Mouse (Mus musculus): Measurements from ENCODE around the gene Myo1e. TPM values are rescaled to one million over a fixed set of nuclear protein-coding genes. Genes with fewer than 3 reads are reported as not detected.
A peak's percentile ranks its signal among the peaks of the same experiment; 100 is the strongest.

Myo1e gene
- polyA plus RNA-seq, 1 experiment from 2014 or later = 20.6 TPM

DNA sequence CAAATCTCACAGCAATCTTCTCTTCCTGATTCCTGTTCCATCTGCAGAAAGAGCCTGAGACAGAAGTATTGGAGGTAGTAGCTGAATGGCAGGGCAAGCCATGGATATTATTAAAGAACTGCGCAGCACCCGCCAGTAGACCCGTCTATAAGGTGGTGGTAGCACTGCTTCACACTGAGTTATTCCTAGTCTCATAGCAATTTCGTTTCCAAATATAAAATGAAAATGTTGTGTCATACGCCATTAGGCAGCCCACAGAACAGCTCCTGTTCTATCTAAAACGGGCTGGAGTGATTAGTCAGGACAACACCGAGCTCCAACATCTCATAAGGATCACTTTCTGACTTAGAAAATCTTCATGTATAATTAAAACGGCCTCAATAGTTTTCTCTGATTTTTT, 157.6 kb downstream of the Myo1e start:
- ATAC-seq (ENCODE audit: low FRiP score, low TSS enrichment) = no peak
- Histone ChIP-seq H3K27ac (ENCODE audit: low read depth, low read length) (no peak overlapping the region), H3K4me2 (replicated peaks; ENCODE audit: low read depth, low read length) (no peak overlapping the region), H3K9me3 (ENCODE audit: control insufficient read depth, low read length) (no peaks in the 10 kb centered on the region), H3K9ac (ENCODE audit: low read depth, low read length) (no peak overlapping the region), H3K36me3 (ENCODE audit: control insufficient read depth, insufficient read depth, low read length) (peaks cover 12% of the 10 kb centered on the region), H3K27me3 (ENCODE audit: control insufficient read depth, insufficient read depth, low read length) (no peaks in the 10 kb centered on the region), H3K4me1 (ENCODE audit: control insufficient read depth, insufficient read depth, low read length) (no peaks in the 10 kb centered on the region), H3K4me3 (ENCODE audit: low read length) (no peak overlapping the region)
- WGBS = 92% methylated on average over 8 of the region's 8 CpGs

DNA sequence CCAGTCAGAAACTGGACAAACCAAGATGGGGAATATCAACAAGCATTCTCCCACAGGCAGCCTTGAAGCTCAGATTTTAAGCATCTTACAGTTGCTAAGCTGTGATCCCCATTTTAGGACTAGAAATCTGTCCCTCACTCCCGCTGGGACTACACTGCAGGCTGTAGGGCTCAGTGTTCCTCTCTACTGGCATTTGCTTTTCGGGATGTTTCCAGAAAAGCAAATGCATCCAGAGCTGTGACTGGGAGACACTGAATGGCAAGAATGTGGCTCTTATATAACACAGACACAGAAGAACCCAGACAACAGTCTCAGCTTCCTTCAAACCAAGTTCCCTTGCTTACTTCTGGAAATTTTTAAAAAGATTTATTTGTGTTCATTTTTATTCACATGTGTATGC, 158.8 kb downstream of the Myo1e start:
- H3K4me3 ChIP-seq (ENCODE audit: low read length) = no peak overlapping the region
- 85% methylated on average over 2 of the region's 2 CpGs for WGBS
- H3K27ac ChIP-seq (ENCODE audit: low read depth, low read length) = no peak overlapping the region
- H3K4me1 ChIP-seq (ENCODE audit: control insufficient read depth, insufficient read depth, low read length) = no peaks in the 10 kb centered on the region
- H3K27me3 ChIP-seq (ENCODE audit: control insufficient read depth, insufficient read depth, low read length) = no peaks in the 10 kb centered on the region
- peaks cover 20% of the 10 kb centered on the region; the same call in 1 of the 2 replicates for H3K36me3 ChIP-seq (ENCODE audit: control insufficient read depth, insufficient read depth, low read length)
- no peak for ATAC-seq (ENCODE audit: low FRiP score, low TSS enrichment)
- no peak overlapping the region for H3K4me2 ChIP-seq (replicated peaks; ENCODE audit: low read depth, low read length)
- no peaks in the 10 kb centered on the region for H3K9me3 ChIP-seq (ENCODE audit: control insufficient read depth, low read length)
- no peak overlapping the region for H3K9ac ChIP-seq (ENCODE audit: low read depth, low read length)

DNA sequence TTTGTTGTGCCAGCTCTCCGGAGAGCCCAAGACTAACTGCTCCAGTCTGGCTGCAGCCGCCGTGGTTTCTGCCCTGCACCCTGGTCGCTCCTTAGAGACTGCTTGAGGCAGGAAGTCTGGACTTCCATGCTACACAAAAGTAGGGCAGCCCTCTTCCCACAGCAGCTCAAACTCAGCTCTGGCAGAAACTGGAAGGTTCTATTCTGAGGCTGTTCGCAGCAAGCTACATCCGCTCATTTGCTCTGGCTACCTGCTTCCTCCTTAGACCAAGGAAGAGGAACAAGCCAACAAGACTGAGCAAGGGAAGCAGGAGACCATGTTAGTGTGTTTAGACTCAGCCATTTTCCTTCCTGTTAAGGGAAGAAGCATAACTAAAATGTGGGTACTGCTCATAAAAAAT, 159.7 kb downstream of the Myo1e start:
- no peak for ATAC-seq (ENCODE audit: low FRiP score, low TSS enrichment)
- no peak overlapping the region for H3K4me3 ChIP-seq (ENCODE audit: low read length)
- peaks cover 19% of the 10 kb centered on the region; the same call in 1 of the 2 replicates for H3K36me3 ChIP-seq (ENCODE audit: control insufficient read depth, insufficient read depth, low read length)
- WGBS = 87% methylated on average over 6 of the region's 6 CpGs
- no peak overlapping the region for H3K4me2 ChIP-seq (replicated peaks; ENCODE audit: low read depth, low read length)
- no peak overlapping the region for H3K9ac ChIP-seq (ENCODE audit: low read depth, low read length)
- no peaks in the 10 kb centered on the region for H3K27me3 ChIP-seq (ENCODE audit: control insufficient read depth, insufficient read depth, low read length)
- no peaks in the 10 kb centered on the region for H3K9me3 ChIP-seq (ENCODE audit: control insufficient read depth, low read length)
- peaks cover 8% of the 10 kb centered on the region; the same call in 1 of the 2 replicates for H3K4me1 ChIP-seq (ENCODE audit: control insufficient read depth, insufficient read depth, low read length)
- no peak overlapping the region for H3K27ac ChIP-seq (ENCODE audit: low read depth, low read length)

DNA sequence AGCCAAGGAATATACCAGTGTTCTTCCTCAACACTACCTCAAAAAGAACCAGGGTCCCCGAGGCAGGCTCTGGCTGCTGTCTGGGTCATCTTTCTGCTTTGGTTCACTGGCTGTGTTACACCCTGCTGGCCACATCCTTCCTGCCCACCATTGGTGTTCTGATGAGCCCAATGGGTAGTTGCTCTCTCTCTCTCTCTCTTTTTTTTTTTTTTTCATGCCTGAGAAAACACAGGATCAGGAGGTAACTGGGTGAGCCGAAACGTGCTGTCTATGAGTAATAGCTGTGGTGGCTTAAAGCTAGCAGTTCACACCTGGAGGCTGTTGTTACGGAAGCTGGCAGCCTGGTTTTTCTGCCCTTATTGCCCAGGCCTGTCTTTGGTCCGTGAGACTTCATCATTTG, 164.5 kb downstream of the Myo1e start:
- H3K9ac ChIP-seq (ENCODE audit: low read depth, low read length) = no peak overlapping the region
- WGBS = 30% methylated on average over 5 of the region's 5 CpGs
- ATAC-seq (ENCODE audit: low FRiP score, low TSS enrichment) = peak; percentile 39; the same call in 1 of the 2 replicates

DNA sequence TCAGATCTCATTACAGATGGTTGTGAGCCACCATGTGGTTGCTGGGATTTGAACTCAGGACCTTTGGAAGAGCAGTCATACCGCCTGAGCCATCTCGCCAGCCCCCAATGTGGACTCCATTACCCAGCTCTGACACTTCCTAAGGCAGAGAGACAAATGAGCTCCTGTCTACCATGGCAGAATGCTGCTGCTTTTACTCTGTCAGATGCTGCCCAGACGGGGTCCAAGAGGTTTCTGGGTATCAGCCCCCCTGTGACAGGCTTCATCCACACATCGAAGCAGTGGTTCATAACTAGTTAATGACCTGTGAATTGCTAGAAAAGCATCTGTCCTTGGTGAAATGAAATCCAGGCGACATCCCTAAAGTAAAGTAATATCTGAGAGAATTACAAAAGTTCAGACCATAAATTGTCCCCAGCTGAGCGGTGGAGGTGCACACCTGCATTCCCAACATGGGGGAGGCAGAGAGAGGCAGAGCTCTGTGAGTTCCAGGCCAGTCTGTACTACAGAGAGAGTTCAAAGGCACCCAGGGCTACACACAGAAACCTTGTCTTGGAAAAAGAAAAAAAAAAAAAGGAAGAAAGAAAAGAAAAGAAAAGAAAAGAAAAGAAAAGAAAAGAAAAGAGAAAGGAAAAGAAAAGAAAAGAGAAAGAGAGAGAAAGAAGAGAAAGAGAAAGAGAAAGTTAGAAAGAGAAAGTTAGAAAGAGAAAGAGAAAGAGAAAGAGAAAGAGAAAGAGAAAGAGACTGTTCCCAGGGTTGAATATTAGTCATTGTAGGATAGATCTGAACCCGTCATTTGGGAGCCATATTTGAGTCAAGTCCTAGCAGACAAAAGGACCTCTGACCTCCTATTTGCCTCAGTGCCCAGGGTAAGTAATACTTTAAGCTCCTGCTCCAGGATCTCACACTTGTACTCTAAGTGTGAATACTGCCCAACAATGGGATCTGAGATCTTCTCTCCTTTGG, 172.6 kb downstream of the Myo1e start:
- no peaks in the 10 kb centered on the region for H3K27me3 ChIP-seq (ENCODE audit: control insufficient read depth, insufficient read depth, low read length)
- no peak overlapping the region for H3K4me3 ChIP-seq (ENCODE audit: low read length)
- H3K9me3 ChIP-seq (ENCODE audit: control insufficient read depth, low read length) = peaks cover 3% of the 10 kb centered on the region; the same call in 1 of the 2 replicates
- no peak overlapping the region for H3K4me2 ChIP-seq (replicated peaks; ENCODE audit: low read depth, low read length)
- peaks cover 9% of the 10 kb centered on the region; the same call in 1 of the 2 replicates for H3K36me3 ChIP-seq (ENCODE audit: control insufficient read depth, insufficient read depth, low read length)
- peak; percentile 82 for ATAC-seq (ENCODE audit: low FRiP score, low TSS enrichment)
- H3K27ac ChIP-seq (ENCODE audit: low read depth, low read length) = no peak overlapping the region
- no peak overlapping the region for H3K9ac ChIP-seq (ENCODE audit: low read depth, low read length)
- 49% methylated on average over 7 of the region's 7 CpGs for WGBS
- no peaks in the 10 kb centered on the region for H3K4me1 ChIP-seq (ENCODE audit: control insufficient read depth, insufficient read depth, low read length)

More for the DNA sequence above, 164.5 kb downstream of the Myo1e start:
- H3K4me2 ChIP-seq (replicated peaks; ENCODE audit: low read depth, low read length) = no peak overlapping the region
- H3K36me3 ChIP-seq (ENCODE audit: control insufficient read depth, insufficient read depth, low read length) = peaks cover 22% of the 10 kb centered on the region; the same call in 1 of the 2 replicates
- peaks cover 10% of the 10 kb centered on the region; the same call in 1 of the 2 replicates for H3K4me1 ChIP-seq (ENCODE audit: control insufficient read depth, insufficient read depth, low read length)
- no peak overlapping the region for H3K27ac ChIP-seq (ENCODE audit: low read depth, low read length)
- no peaks in the 10 kb centered on the region for H3K9me3 ChIP-seq (ENCODE audit: control insufficient read depth, low read length)
- H3K4me3 ChIP-seq (ENCODE audit: low read length) = no peak overlapping the region
- no peaks in the 10 kb centered on the region for H3K27me3 ChIP-seq (ENCODE audit: control insufficient read depth, insufficient read depth, low read length)

DNA sequence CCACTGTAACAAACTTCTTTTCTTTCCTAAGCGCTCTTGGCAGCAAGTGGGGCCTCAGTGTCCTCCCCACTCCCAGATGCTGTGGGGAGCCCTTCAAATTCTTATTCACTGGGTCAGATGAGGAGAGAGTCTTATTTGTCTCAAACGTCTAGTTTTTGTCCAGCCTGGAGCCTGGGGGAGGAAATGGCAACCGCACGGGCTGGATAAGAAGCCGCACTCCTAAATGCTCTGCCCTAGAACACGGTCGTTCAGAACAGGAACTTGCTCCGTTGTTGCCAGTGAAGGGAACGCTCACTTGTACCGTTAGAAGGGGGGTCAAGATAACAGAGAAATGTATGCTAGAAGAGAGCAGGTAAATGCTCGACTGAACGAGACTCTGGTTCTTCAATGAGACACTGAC, 174.9 kb downstream of the Myo1e start:
- no peak overlapping the region for H3K4me3 ChIP-seq (ENCODE audit: low read length)
- no peaks in the 10 kb centered on the region for H3K4me1 ChIP-seq (ENCODE audit: control insufficient read depth, insufficient read depth, low read length)
- H3K4me2 ChIP-seq (replicated peaks; ENCODE audit: low read depth, low read length) = no peak overlapping the region
- peaks cover 4% of the 10 kb centered on the region; the same call in 1 of the 2 replicates for H3K36me3 ChIP-seq (ENCODE audit: control insufficient read depth, insufficient read depth, low read length)
- WGBS = 72% methylated on average over 12 of the region's 12 CpGs
- H3K9ac ChIP-seq (ENCODE audit: low read depth, low read length) = no peak overlapping the region
- H3K27ac ChIP-seq (ENCODE audit: low read depth, low read length) = no peak overlapping the region
- no peaks in the 10 kb centered on the region for H3K27me3 ChIP-seq (ENCODE audit: control insufficient read depth, insufficient read depth, low read length)
- H3K9me3 ChIP-seq (ENCODE audit: control insufficient read depth, low read length) = peaks cover 3% of the 10 kb centered on the region; the same call in 1 of the 2 replicates
- no peak for ATAC-seq (ENCODE audit: low FRiP score, low TSS enrichment)

DNA sequence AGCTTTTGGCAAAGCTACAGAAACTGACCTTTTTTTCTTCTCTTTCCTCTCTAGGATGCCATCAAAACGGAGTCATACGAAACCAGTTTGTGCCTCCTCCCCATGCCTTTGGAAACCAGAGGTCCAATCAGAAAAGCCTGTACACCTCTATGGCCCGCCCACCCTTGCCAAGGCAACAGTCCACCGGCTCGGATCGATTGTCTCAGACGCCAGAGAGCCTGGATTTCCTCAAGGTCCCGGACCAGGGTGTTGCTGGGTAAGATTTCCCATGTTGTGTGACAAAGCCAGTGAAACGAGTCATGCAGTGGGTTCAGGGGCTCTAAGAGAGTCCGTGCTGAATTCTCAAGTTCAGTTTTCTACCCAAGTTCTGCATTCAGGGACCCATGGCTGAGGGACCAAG, 176.6 kb downstream of the Myo1e start:
- H3K9me3 ChIP-seq (ENCODE audit: control insufficient read depth, low read length) = no peaks in the 10 kb centered on the region
- WGBS = 62% methylated on average over 10 of the region's 10 CpGs
- H3K36me3 ChIP-seq (ENCODE audit: control insufficient read depth, insufficient read depth, low read length) = no peaks in the 10 kb centered on the region
- H3K27ac ChIP-seq (ENCODE audit: low read depth, low read length) = no peak overlapping the region
- no peaks in the 10 kb centered on the region for H3K4me1 ChIP-seq (ENCODE audit: control insufficient read depth, insufficient read depth, low read length)
- no peak overlapping the region for H3K9ac ChIP-seq (ENCODE audit: low read depth, low read length)
- no peak overlapping the region for H3K4me3 ChIP-seq (ENCODE audit: low read length)
- H3K27me3 ChIP-seq (ENCODE audit: control insufficient read depth, insufficient read depth, low read length) = no peaks in the 10 kb centered on the region
- ATAC-seq (ENCODE audit: low FRiP score, low TSS enrichment) = no peak
- no peak overlapping the region for H3K4me2 ChIP-seq (replicated peaks; ENCODE audit: low read depth, low read length)

DNA sequence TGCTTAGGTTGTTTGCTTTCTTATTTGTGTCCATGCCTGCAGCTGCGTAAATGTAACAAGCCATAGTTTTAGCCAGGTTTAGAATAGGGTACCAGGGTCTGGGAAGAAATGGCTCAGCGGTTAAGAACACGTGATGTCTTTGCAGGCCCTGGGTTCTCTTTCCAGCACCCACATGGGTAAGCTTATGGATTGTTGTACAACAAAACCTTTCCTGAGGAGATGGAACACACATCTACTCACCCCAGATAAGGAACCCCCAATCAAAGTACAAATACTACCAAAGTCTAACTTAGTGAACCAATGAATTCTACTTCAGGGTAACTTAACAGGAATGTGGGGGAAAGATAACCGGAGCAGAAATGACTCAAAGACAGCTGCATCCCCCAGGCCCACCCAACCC, 177.3 kb downstream of the Myo1e start:
- H3K36me3 ChIP-seq (ENCODE audit: control insufficient read depth, insufficient read depth, low read length) = no peaks in the 10 kb centered on the region
- no peak overlapping the region for H3K4me2 ChIP-seq (replicated peaks; ENCODE audit: low read depth, low read length)
- H3K4me1 ChIP-seq (ENCODE audit: control insufficient read depth, insufficient read depth, low read length) = no peaks in the 10 kb centered on the region
- no peaks in the 10 kb centered on the region for H3K27me3 ChIP-seq (ENCODE audit: control insufficient read depth, insufficient read depth, low read length)
- WGBS = 95% methylated on average over 4 of the region's 4 CpGs
- no peak overlapping the region for H3K4me3 ChIP-seq (ENCODE audit: low read length)
- no peak overlapping the region for H3K9ac ChIP-seq (ENCODE audit: low read depth, low read length)
- H3K9me3 ChIP-seq (ENCODE audit: control insufficient read depth, low read length) = no peaks in the 10 kb centered on the region
- ATAC-seq (ENCODE audit: low FRiP score, low TSS enrichment) = no peak
- no peak overlapping the region for H3K27ac ChIP-seq (ENCODE audit: low read depth, low read length)

Data from kidney, embryonic 14.5 days (tissue).